Mouse (Mus musculus): Measurements from ENCODE around the gene Hic1. TPM values are rescaled to one million over a fixed set of nuclear protein-coding genes. Genes with fewer than 3 reads are reported as not detected.
A peak's percentile ranks its signal among the peaks of the same experiment; 100 is the strongest.

The Hic1 gene
- polyA plus RNA-seq, 1 experiment = 4.1 TPM

DNA sequence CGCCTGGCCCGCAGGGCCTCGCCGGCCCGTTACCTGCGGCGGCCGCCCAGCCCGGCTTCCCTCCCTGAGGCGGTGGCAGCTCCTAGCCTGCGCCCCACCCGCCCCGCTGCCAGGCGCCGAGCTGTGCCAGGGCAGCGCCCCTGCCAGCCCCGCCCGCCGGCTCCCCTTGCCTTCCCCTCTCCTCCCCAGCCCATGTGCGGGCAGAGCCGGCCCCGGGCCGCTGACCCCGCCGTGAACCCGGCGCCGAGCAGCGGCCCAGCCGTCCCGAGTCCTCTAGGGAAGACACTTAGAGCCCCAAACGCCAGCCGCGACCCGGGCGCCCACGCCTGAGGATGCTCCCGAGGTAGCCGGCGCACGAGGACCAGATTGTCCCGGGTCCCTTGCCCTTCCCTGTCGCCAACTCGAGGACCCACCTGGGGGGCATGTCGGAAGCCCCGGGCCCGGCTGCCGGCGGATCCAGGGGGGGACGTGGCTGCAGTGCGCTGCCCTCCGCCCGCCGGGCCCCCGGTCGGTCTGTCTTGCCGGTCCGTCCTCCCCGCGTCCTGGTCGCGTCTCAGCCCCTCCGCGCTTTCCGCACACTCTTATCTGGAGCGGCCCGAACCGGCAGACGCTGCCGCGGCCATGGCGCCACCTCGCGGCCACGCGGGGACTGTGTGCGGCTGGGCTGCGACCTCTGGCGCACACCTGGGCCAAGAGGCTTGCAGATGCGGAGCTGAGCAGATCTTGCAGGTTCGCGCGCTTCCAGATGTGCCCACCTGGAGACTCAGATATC, 543 bp downstream of the Hic1 start:
- peak in 1 of 2 experiments; percentile 80 for DNase-seq (ENCODE audit: extremely low spot score in 1 of 2, low spot score in 1 of 2)

DNA sequence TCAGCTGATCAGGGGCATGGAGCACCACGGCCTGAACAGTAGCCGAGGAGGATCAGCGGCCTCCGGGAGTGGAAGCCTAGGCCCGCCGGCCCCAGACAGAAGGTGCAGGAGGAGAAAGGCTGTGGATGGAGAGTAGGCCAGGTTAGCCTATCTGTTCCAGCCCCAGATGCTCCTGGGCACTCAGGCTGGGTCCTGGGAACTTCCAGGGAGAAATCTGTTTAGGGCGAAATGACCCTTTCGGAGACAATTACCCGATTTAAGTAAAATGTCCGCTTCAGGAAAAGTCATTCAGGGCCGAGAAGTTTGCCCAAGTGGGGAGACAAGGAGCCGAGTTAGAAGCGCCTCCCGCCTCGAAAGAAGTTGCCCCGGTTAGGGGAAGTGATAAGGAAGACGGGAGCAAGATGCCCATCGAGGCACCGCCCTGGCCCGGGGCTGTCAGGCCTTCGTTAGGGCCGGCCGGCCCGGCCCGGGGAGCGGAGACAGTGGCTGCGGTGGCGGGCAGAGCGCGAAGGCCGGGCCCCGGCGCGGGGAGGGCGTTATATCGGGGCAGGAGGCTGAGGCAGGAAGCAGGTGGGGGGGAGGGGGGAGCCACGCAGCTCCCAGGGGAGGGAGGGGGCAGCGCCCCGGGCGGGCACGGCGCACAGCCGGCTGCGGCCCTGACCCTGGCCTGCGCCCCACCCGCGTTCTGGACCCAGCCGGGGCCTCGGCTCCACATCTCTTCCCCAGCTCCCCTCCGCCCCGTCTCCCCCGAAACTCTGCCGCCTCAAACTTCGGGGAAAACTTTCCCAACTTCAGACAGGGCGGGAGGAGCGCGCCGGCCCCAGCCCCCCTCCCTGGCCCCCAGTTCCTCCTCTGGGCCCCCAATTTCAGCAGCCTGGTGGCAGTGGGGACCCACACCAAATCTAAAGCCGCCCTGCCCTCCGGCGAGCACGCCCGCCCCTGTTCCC, 1.4 kb downstream of the Hic1 start:
- DNase-seq (ENCODE audit: extremely low spot score in 1 of 2, low spot score in 1 of 2) = no peak

DNA sequence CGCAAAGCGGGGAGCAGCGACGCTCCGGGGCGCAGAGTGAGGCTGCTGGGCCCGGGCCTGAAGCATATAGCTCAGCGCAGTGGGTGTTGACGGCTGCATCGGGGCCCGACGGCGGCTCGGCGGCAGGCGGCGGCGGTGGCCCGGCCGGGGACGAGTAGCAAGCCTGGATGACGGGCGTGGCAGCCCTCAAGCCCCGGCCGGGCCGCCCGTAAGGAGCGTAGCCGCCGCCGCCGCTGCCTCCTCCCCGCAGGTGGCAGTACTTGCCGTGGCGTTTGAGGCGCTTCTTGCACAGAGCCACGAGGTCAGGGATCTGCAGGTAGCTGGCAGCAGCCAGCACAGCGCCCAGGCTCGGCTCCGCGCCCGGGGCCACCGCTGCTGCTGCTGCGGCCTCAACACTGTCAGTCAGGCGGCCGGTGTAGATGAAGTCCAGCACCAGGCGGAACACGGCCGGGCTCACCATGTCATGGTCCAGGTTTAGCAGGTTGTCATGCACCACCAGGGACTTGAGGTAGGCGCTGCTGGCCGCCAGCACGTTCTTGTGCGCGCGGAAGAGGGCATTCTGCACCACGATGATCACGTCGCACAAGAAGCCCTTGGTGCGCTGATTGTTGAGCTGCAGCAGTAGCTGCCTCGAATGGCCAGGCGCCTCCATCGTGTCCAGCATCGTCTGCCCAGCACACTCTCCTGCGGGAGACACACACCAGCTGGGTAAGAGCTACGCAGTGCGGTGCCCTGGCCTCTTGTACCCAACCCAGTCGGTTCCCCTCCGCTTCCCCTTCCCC, 2.3 kb downstream of the Hic1 start:
- DNase-seq (ENCODE audit: extremely low spot score in 1 of 2, low spot score in 1 of 2) = no peak

DNA sequence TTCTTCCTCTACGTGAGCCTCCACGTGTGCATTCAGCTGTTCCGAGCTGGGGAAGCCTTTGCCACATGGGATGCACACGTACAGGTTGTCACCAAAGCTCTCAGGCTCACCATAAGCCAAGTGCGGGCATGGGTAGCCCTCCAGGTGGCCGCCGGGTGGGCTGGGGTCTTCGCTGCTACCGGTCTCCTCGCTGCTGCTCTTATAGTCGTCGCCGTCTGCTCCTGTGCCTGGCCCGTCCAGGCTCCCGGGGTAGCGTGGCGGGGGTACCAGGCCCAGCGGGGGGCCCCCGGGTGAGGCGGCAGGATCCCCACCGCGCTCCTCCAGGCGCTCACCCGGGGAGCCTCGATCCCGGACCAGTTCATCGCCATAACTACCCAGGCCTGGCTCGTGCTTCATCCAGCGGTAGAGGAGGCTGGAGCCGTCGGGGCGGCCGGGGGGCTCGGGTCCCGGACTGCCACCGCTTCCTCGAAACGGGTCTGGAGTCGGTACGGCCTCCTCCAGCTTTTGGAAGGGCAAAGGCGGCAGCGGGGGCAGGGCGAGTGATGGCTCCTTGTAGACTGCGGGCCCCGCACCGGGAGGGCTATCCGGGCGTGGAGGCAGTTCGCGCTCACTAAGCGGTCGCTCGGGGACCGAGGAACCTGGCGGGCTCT, 3.0 kb downstream of the Hic1 start:
- no peak for DNase-seq (ENCODE audit: extremely low spot score in 1 of 2, low spot score in 1 of 2)

DNA sequence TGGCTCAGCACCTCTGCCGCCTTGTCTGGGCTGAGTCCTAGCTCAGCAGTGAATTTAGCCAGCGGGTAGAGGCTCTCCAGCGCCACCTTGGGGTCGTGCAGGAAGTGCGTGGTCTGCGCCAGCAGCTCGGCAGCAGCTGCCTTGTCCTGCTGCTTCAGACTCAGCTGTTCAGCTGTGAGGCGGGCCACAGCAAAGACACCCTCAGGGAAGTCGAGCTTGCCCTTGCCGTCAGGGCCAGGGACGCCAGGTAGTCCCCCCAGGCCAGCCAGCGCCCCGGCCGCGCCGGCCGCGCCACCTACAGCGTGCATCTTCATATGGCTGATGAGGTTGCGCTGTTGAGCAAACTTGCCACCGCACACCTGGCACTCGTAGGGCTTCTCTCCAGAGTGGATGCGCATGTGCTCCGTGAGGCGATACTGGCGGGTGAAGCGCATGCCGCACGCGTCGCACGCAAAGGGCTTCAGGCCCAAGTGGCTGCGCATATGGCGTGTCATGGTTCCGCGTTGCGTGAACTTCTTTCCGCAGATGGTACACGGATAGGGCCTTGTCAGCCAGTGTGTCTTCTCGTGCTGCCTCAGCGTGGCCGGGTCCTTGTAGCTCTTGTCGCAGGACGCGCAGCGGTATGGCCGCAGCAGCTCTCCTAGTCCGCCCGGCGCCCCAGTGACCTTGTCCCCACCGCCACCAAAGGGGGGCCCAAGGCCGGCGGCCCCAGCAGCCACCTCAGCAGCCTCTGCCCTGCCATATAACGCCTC, 3.7 kb downstream of the Hic1 start:
- DNase-seq (ENCODE audit: extremely low spot score in 1 of 2, low spot score in 1 of 2) = peak in 1 of 2 experiments; percentile 86

DNA sequence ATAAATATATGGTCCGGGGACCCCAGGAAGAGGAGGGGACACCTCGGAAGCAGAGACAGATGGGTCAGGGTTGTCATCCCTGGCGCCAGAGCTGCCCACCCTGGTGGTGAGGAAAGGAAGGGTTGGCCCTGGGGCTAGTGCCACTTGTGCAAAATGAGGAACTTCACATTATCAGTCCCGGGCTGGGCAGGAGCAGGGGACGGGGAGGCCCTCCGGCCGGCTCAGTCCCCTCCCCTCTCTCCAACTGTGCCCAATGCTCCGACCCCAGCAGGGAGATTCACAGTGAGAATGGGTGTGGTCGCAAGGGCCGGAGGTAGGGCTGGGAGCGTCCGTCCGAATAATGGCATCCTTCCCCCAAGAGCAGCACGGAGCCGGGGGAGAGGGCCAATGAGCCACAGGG, 4.6 kb downstream of the Hic1 start:
- no peak for DNase-seq (ENCODE audit: extremely low spot score in 1 of 2, low spot score in 1 of 2)

DNA sequence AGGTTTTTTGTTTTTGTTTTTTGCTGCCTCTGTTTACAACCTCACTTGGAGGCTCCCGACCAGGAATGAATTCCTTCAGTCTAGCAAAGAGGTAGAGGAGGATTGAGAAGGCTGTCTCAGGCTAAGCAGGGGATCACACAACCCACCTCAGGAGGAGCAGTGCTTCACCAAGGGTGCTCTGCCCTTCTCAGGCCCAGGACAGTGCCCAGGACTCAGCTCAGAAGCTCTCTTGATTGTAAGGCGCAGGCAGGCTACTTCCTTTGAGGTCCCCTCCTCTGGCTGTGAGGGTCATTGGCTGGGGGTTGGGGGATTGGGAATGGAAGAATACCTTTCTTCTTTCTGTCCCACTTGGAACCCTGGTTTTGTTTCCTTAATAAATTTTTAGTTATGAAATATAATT, 5.3 kb downstream of the Hic1 start:
- no peak for DNase-seq (ENCODE audit: extremely low spot score in 1 of 2, low spot score in 1 of 2)

DNA sequence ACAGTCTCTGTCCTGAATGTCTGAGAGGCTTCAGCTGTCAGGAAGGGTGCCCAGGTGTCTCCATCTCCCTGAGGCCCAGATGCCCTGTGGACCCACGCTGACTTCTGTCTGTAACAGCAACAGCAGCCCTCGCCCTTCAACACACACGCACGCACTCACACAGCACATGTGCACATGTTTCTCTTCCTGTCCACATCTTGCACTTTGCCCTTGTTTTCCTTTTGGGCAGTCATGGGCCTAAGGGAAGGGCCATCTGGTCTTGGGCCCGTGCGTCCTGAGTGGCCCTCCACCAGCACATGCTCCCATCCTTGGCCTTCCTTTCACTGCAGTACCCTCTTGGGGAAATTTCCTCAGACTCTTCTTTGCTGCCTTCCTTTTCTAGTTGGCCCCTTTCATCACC, 5.9 kb downstream of the Hic1 start:
- no peak for DNase-seq (ENCODE audit: extremely low spot score in 1 of 2, low spot score in 1 of 2)

DNA sequence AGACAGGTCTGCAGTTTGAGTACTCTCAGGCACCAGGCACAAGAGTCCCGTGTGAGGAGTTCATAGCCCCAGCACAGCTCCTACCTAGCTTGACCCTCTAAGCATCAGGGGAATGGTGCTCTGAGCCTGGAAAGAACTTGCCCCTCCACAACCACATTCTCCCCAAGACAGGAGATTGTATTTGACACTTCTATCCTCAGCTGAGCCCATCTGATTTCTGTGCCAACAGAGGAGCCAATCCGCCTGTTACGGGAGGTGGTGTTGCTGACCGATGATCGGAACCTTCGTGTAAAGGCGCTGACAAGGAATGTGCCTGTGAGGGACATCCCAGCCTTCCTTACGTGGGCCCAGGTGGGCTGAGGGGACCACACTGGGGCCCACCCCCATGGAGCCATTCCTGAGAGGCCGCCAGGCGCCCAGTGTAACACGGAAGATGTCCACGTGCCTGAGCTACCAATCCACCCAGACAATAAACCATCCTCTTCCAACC, 6.7 kb downstream of the Hic1 start:
- DNase-seq (ENCODE audit: extremely low spot score in 1 of 2, low spot score in 1 of 2) = no peak

DNA sequence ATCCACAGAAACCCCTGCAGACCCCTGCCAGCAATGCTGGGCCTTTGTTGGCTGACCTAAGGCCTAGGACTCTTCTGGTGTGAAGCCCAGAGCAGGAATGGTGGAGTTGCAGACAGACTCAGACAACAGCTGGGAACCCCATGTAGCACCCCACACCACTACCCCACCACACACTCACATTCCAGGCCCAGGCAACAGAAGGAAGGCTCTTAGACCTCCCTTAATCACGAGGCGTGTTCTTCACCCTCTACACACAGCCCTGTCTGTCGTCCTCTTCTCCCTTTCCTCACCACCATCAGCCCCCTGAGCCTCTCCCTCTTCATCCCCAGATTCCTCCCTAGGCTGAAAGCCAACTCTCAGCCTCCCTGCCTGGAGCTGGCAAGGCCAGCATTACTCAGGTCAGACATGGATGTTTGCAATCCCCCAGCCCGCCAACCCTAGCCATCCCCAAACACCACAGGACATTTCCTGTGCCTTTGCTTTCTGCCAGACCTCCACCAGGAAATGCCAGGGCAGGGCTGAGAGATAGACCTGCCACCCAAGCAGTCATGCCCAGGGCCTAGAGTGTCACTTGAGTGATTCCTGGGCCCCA, 7.8 kb downstream of the Hic1 start:
- DNase-seq (ENCODE audit: extremely low spot score in 1 of 2, low spot score in 1 of 2) = no peak

DNA sequence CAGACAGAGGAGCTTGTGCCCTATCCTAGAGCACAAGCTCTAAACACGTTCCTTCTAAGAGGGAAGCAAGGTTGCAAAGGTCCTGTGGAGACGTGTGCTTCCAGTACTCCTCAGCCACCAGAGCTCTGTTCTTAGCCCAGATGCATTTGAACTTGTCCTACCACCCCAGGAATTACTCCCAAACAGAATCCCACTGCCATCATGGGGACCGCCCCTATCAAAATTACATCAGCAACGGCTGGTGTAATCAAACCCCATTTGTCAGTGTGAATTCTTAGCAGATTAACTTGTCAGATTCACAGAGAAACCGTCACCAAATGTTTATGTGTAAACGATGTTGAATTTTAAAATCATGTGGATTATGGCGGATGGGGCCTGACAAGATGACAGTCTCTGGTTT, 8.4 kb downstream of the Hic1 start:
- DNase-seq (ENCODE audit: extremely low spot score in 1 of 2, low spot score in 1 of 2) = no peak

DNA sequence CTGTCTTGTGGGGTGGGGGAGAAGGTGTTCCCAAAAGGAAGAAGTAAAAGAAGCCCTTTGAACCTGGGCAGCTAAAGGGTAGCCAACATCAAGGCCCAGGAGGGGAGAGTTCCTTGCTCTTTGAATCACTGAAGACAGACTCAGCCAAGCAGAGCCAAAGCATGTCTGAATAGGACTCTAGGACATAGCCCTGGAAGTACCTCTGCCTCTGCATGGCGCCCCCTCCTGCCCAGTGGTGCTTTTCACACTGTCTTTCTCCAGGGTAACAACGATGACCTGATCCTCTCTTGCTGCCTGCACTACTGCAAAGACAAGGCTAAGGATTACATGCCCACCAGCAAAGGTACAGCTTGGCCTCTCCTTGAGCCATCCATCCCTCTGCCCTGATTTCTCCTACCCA, 9.8 kb downstream of the Hic1 start:
- DNase-seq (ENCODE audit: extremely low spot score in 1 of 2, low spot score in 1 of 2) = no peak

DNA sequence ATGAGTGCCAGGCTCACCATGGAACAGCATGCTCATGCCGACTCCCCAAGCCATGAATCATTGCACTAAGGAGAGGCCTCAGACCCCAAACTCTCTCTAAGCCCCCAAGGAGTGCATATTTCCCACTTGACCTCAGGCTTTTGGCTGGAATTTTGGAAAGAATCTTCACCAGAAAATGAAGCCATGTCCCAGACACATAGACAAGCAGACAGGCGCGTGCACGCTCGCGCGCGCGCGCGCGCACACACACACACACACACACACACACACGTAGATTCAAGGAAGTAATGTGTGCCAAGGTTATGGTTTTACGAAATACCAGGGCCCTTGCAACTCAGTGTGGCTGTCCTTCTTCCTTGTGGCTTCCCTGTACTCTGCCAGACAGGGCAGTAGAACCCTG, 10.9 kb downstream of the Hic1 start:
- no peak for DNase-seq (ENCODE audit: extremely low spot score in 1 of 2, low spot score in 1 of 2)

DNA sequence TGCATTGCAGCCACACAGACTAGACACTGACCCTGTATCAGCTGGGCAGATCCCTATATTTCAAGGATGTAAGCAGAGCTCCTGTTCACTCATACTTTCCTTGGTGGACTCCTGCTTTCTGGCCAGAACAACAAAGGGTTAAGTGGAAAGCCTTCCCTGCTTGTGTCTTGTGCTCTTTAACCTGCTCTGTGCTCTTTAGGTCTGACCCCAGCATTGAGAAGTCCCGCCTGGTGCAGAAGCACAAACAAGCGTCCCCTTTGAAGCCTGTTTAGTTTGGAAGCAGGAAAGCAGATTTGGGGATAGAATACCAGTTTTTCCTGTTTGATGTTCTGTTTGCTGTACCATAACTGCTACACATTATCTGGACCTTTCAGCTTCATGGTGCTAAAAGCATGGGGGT, 11.4 kb downstream of the Hic1 start:
- no peak for DNase-seq (ENCODE audit: extremely low spot score in 1 of 2, low spot score in 1 of 2)

DNA sequence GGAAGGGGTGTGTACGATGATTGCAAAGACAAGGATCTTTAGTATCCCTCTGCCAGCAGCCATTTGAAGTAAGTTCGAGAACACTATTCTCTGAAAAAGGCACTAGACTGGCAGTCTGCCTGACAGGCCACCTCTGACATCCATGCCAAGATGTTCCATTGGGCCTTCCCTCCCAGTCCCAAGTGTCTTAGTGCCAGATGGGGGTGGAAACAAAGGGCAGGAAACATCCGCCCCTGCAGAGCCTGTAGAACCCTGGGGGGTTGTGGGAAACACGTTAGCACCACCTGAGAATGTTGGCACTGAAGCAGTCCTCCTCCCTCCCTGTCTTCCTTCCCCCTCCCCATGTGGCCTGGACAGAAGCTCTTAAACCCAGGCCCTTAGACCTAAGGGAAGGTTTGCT, 12.3 kb downstream of the Hic1 start:
- no peak for DNase-seq (ENCODE audit: extremely low spot score in 1 of 2, low spot score in 1 of 2)

DNA sequence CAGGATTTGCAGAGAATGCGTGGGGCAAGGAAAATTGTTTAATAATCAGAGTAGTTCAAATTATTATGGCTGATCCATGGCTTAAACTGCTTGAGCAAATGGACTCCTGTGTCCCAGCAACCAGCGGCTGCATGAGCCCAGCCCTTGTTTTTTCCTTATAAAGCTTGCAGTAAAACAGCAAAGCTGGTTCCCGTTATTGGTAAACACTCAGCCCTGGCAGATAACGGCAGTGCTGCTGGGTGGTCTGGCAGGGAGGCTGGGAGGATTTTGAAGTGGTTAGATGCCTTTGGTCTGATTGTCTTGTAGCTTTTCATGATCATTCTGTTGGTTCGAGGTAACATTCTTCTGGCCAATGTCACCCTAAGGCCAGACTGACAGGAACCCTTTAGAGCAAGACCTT, 12.9 kb downstream of the Hic1 start:
- DNase-seq (ENCODE audit: extremely low spot score in 1 of 2, low spot score in 1 of 2) = no peak

DNA sequence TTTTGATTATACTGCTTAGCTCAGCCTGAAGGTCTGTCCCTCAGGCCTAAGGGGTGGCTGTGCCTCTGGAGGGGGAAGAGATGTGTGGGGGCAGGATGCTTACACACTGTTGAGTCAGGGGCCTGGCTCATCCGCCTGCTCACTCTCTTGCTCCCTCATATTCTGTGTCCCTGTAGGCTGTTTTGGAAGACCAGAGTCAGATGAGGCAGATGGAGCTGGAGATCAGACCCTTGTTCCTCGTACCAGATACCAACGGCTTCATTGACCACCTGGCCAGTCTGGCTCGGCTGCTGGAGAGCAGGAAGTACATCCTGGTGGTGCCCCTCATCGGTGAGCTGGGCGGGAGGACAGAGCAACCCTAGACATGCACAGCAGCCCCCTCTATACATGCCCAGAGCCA, 13.3 kb downstream of the Hic1 start:
- DNase-seq (ENCODE audit: extremely low spot score in 1 of 2, low spot score in 1 of 2) = no peak

DNA sequence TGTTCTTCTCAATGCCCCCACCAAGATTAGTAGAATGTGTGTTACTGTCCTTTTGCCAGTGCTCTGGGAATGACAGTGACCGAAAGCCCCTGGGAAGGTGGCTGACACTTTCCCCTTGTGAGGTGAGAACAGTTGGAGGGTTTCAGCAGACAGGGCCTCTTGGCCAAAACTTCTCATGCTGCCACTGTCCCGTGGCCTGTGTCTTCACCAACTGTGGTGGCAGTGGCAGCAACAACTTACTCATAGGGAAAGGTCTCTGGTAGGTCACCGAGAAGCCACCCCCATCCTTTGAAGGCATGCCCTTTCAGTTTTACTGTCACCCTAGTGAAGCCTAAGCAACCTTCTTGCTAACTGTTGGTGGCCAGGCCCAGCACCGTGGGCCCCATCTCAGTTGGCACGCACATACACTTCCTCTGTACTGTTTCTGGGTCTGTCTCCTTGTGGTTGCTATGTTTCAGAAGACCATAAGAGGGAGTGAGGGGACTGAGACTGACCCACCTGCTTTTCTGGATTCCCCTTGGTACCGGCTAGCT, 15.2 kb downstream of the Hic1 start:
- DNase-seq (ENCODE audit: extremely low spot score in 1 of 2, low spot score in 1 of 2) = no peak
